Comparison of ENCODE assay signal across 8 mouse cellular contexts in genomic region chr17:28341091-28341490, GRCm38 (mm10). TPM values are rescaled to one million over a fixed set of nuclear protein-coding genes. Genes with fewer than 3 reads are reported as not detected.
DNase-seq lines count a peak whose midpoint lies in the region; ATAC-seq and TF ChIP-seq lines count a peak whose summit lies in the region.

No protein-coding gene starts in this region.

- peaks cover 28% of the 10 kb centered on the region for H3K4me1 ChIP-seq in forebrain, embryonic 15.5 days
- peaks cover 38% of the 10 kb centered on the region for H3K4me1 ChIP-seq in heart, postnatal 0 days (ENCODE audit: control insufficient read depth, insufficient read depth)
- peaks cover 15% of the 10 kb centered on the region for H3K4me1 ChIP-seq in lung, adult 2 months (ENCODE audit: control insufficient read depth, insufficient read depth, low read length)

- 5% methylated on average over 26 of the region's 26 CpGs for WGBS in forebrain, embryonic 15.5 days
- 3% methylated on average over 26 of the region's 26 CpGs for WGBS in heart, postnatal 0 days
- 6% methylated on average over 26 of the region's 26 CpGs for WGBS in lung, adult 2 months

- no peak for TF ChIP-seq EP300 in heart, postnatal 0 days (IDR thresholded peaks at IDR 0.05; ENCODE audit: low read depth)

- DNase-seq in CD4-positive helper T cell, adult 2 months (ENCODE audit: low read depth, low spot score): peak; percentile 58
- peak; percentile 53 to 59 for DNase-seq in adrenal gland, postnatal 4 days (ENCODE audit: low spot score in 2 of 2)
- DNase-seq in heart, postnatal 0 days (ENCODE audit: low spot score): peak; percentile 83
- peak; percentile 96 to 97 for DNase-seq in kidney, postnatal 25 days
- DNase-seq in lung, adult 2 months: peak; percentile 93
- peak; percentile 85 for DNase-seq in ovary, adult 18-20 months (ENCODE audit: low spot score)
- peak; percentile 93 for DNase-seq in urinary bladder, postnatal 10 days (ENCODE audit: low spot score)

- H3K36me3 ChIP-seq in forebrain, embryonic 15.5 days: no peaks in the 10 kb centered on the region
- H3K36me3 ChIP-seq in heart, postnatal 0 days (replicated peaks; ENCODE audit: control insufficient read depth, insufficient read depth, low read length): peaks cover 6% of the 10 kb centered on the region; the same call in 1 of the 2 replicates

- H3K9ac ChIP-seq in forebrain, embryonic 15.5 days (replicated peaks): peak overlapping the region; percentile 39
- peak overlapping the region; percentile 61 for H3K9ac ChIP-seq in heart, postnatal 0 days (replicated peaks; ENCODE audit: low read depth, low read length)

- peak; percentile 69 for ATAC-seq in forebrain, embryonic 15.5 days (replicated peaks)
- peak; percentile 87 for ATAC-seq in heart, postnatal 0 days (ENCODE audit: insufficient read depth, low read depth)

- H3K4me2 ChIP-seq in forebrain, embryonic 15.5 days (replicated peaks): peak overlapping the region; percentile 46
- peak overlapping the region; percentile 57 for H3K4me2 ChIP-seq in heart, postnatal 0 days (ENCODE audit: low read depth, low read length)

- H3K27me3 ChIP-seq in forebrain, embryonic 15.5 days: no peaks in the 10 kb centered on the region
- H3K27me3 ChIP-seq in heart, postnatal 0 days (ENCODE audit: control insufficient read depth, insufficient read depth, low read length): no peaks in the 10 kb centered on the region

- H3K27ac ChIP-seq in forebrain, embryonic 15.5 days (replicated peaks): no peak overlapping the region
- peak overlapping the region; percentile 88 for H3K27ac ChIP-seq in heart, postnatal 0 days (ENCODE audit: low read depth)

- peak; percentile 4; the same call in 1 of the 2 replicates for TF ChIP-seq POLR2A in lung, adult 2 months (IDR thresholded peaks at IDR 0.05; ENCODE audit: borderline replicate concordance, extremely low read depth, low read depth, low read length)

- peak overlapping the region; percentile 24 for H3K4me3 ChIP-seq in forebrain, embryonic 15.5 days
- peak overlapping the region; percentile 19 for H3K4me3 ChIP-seq in heart, postnatal 0 days (ENCODE audit: low read depth, low read length)
- H3K4me3 ChIP-seq in lung, adult 2 months (replicated peaks; ENCODE audit: extremely low read depth, low read depth, low read length): no peak overlapping the region

- no peak for TF ChIP-seq CTCF in heart, postnatal 0 days (IDR thresholded peaks at IDR 0.05; ENCODE audit: low read depth)
- no peak for TF ChIP-seq CTCF in lung, adult 2 months (IDR thresholded peaks at IDR 0.05; ENCODE audit: insufficient read depth, low read length)

- H3K9me3 ChIP-seq in forebrain, embryonic 15.5 days: no peaks in the 10 kb centered on the region
- H3K9me3 ChIP-seq in heart, postnatal 0 days (replicated peaks; ENCODE audit: control insufficient read depth, low read length): no peaks in the 10 kb centered on the region

RNA-seq across cellular contexts. Expression of gene Tead3, which starts 9.5 kb away (rescaled TPM):
- total RNA-seq in adrenal gland, postnatal 4 days (2021): 10 to 100 TPM; 23.8 to 27.5 TPM
- 1.9 TPM in 2 replicates for polyA plus RNA-seq in forebrain, embryonic 15.5 days (2015; fragmentation: Nextera tagmentation; extraction: Ambion mirVana)
- total RNA-seq in heart, postnatal 0 days (2014; rRNA removed; ENCODE audit: low replicate concordance): 13.1 and 19.7 TPM in 2 replicates
- polyA plus RNA-seq in heart, postnatal 0 days (2015; fragmentation: Nextera tagmentation; extraction: Ambion mirVana): 3.2 and 3.3 TPM in 2 replicates
- polyA plus RNA-seq in lung, adult 2 months (2012; rRNA removed): 28.1 and 30.7 TPM in 2 replicates

RNA-seq across cellular contexts. Expression of gene Rpl10a, which starts 12.8 kb away (rescaled TPM):
- 1,000 to 10,000 TPM; 1,198 to 1,213 TPM for total RNA-seq in adrenal gland, postnatal 4 days (2021)
- 359 and 384 TPM in 2 replicates for polyA plus RNA-seq in forebrain, embryonic 15.5 days (2015; fragmentation: Nextera tagmentation; extraction: Ambion mirVana)
- 817 and 939 TPM in 2 replicates for total RNA-seq in heart, postnatal 0 days (2014; rRNA removed; ENCODE audit: low replicate concordance)
- 255 and 273 TPM in 2 replicates for polyA plus RNA-seq in heart, postnatal 0 days (2015; fragmentation: Nextera tagmentation; extraction: Ambion mirVana)
- 1,664 and 1,938 TPM in 2 replicates for polyA plus RNA-seq in lung, adult 2 months (2012; rRNA removed)

RNA-seq across cellular contexts. Expression of gene Tulp1, which starts 23.9 kb away (rescaled TPM):
- total RNA-seq in adrenal gland, postnatal 4 days (2021): 1 to 10 TPM in 1 of 2 experiments, under 1 TPM in 1; 0.62 to 1.5 TPM
- 1.2 and 1.8 TPM in 2 replicates for polyA plus RNA-seq in forebrain, embryonic 15.5 days (2015; fragmentation: Nextera tagmentation; extraction: Ambion mirVana)
- total RNA-seq in heart, postnatal 0 days (2014; rRNA removed; ENCODE audit: low replicate concordance): 0.61 and 5.3 TPM in 2 replicates
- 0.86 and 1.3 TPM in 2 replicates for polyA plus RNA-seq in heart, postnatal 0 days (2015; fragmentation: Nextera tagmentation; extraction: Ambion mirVana)
- polyA plus RNA-seq in lung, adult 2 months (2012; rRNA removed): 7.0 and 7.2 TPM in 2 replicates

RNA-seq across cellular contexts. Expression of gene Fance, which starts 27.8 kb away (rescaled TPM):
- 10 to 100 TPM; 38.6 to 49.3 TPM for total RNA-seq in adrenal gland, postnatal 4 days (2021)
- polyA plus RNA-seq in forebrain, embryonic 15.5 days (2015; fragmentation: Nextera tagmentation; extraction: Ambion mirVana): 25.9 and 27.4 TPM in 2 replicates
- total RNA-seq in heart, postnatal 0 days (2014; rRNA removed; ENCODE audit: low replicate concordance): 14.1 and 21.7 TPM in 2 replicates
- polyA plus RNA-seq in heart, postnatal 0 days (2015; fragmentation: Nextera tagmentation; extraction: Ambion mirVana): 13.8 and 14.1 TPM in 2 replicates
- 18.2 and 21.7 TPM in 2 replicates for polyA plus RNA-seq in lung, adult 2 months (2012; rRNA removed)
